Mouse (Mus musculus): ENCODE measurements at regions not wholly inside any gene's neighbourhood (a gene's known extent, or its start where the extent isn't known, plus 50 kb on each side); places are given as distances from the start of the nearest gene placed in this dataset.

DNA sequence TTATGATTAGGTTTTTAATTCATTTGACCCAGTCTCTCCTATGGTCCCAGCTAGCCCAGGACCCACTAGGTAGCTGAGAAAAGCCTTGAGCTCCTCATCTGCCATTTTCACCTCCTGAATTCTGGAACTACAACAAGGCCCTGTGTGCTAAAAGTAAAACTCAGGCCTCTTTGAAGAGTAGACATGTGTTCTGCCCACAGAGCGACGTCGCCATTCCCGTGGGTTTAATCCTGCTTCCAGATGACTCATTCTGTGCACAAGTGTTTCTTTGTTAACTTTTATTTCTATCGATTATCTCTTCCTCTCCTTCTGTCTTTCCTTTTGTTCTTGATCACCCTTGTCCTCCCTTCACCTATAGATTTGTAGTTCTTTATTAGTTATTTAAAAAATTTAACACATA is 1046.7 kb upstream of the Apob start:
- H3K27me3 ChIP-seq, result no peaks in the 10 kb centered on the region
- no peak overlapping the region for H3K4me3 ChIP-seq (replicated peaks)
- H3K9ac ChIP-seq, result no peak overlapping the region
- no peak for ATAC-seq (ENCODE audit: low FRiP score)
- H3K4me2 ChIP-seq, result no peak overlapping the region
- no peak overlapping the region for H3K27ac ChIP-seq
- no peaks in the 10 kb centered on the region for H3K4me1 ChIP-seq
- H3K9me3 ChIP-seq, result no peaks in the 10 kb centered on the region
- 64% methylated on average over 5 of the region's 5 CpGs for WGBS
- H3K36me3 ChIP-seq (replicated peaks), result no peaks in the 10 kb centered on the region

GRCm38 (mm10) chr12:6956638-6957037 is 1020.8 kb upstream of the Apob start:
- H3K27ac ChIP-seq, result no peak overlapping the region
- H3K9me3 ChIP-seq, result no peaks in the 10 kb centered on the region
- WGBS, result 75% methylated on average over 3 of the region's 3 CpGs
- no peaks in the 10 kb centered on the region for H3K36me3 ChIP-seq (replicated peaks)
- H3K4me3 ChIP-seq (replicated peaks), result no peak overlapping the region
- H3K9ac ChIP-seq, result no peak overlapping the region
- H3K27me3 ChIP-seq, result no peaks in the 10 kb centered on the region
- H3K4me1 ChIP-seq, result no peaks in the 10 kb centered on the region
- no peak overlapping the region for H3K4me2 ChIP-seq
- no peak for ATAC-seq (ENCODE audit: low FRiP score)

GRCm38 (mm10) chr12:6984664-6985063 is 992.8 kb upstream of the Apob start:
- no peak for ATAC-seq (ENCODE audit: low FRiP score)
- Histone ChIP-seq H3K4me1 (no peaks in the 10 kb centered on the region), H3K9ac (no peak overlapping the region)

GRCm38 (mm10) chr12:7028447-7028846 is 949.0 kb upstream of the Apob start:
- Histone ChIP-seq H3K4me1 (peaks cover 8% of the 10 kb centered on the region; the same call in 1 of the 2 replicates), H3K9me3 (no peaks in the 10 kb centered on the region), H3K27me3 (no peaks in the 10 kb centered on the region), H3K4me3 (replicated peaks) (no peak overlapping the region), H3K36me3 (replicated peaks) (no peaks in the 10 kb centered on the region), H3K9ac (no peak overlapping the region), H3K27ac (no peak overlapping the region), H3K4me2 (no peak overlapping the region)
- no peak for ATAC-seq (ENCODE audit: low FRiP score)
- WGBS, result 82% methylated on average over 4 of the region's 4 CpGs

More at GRCm38 (mm10) chr12:6984664-6985063, 992.8 kb upstream of the Apob start:
- Histone ChIP-seq H3K27ac (no peak overlapping the region), H3K4me2 (no peak overlapping the region), H3K4me3 (replicated peaks) (no peak overlapping the region), H3K9me3 (no peaks in the 10 kb centered on the region), H3K27me3 (no peaks in the 10 kb centered on the region), H3K36me3 (replicated peaks) (no peaks in the 10 kb centered on the region)
- 85% methylated on average over 4 of the region's 4 CpGs for WGBS

DNA sequence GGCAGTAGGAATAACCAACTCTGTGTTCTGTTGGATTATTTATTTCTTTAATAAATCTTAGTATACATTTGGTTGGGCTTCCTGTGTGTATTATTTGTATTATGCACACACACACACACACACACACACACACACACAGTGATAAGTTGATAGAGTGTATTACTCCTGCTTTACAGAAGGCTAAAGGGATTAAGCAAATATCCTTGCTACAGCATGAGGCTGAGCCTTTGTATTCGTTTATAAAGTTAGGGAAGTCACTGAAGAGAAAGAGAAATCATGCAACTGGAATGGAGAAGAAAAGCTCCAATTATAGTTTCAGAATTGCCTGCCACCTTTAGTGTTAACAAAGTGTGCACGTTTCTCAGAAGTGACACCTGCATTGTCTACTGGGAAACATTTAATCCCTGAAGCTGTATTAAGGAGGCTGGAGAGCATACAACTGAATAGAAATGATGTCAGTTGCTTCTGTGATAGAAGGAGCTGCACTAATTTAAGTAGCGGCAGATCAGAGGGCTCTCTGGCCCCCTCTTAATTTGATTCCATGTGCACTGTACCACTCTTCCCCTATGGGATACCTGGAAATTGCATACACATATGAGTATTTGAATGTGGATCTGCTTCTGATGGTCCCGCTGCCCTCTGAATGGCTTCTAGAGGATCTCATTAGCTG is 947.9 kb upstream of the Apob start:
- Histone ChIP-seq H3K4me3 (replicated peaks) (no peak overlapping the region), H3K9ac (no peak overlapping the region), H3K27me3 (no peaks in the 10 kb centered on the region), H3K4me2 (no peak overlapping the region), H3K4me1 (peaks cover 8% of the 10 kb centered on the region; the same call in 1 of the 2 replicates), H3K36me3 (replicated peaks) (no peaks in the 10 kb centered on the region), H3K9me3 (no peaks in the 10 kb centered on the region), H3K27ac (no peak overlapping the region)
- 16% methylated on average over 4 of the region's 4 CpGs for WGBS
- ATAC-seq (ENCODE audit: low FRiP score), result peak; percentile 61; the same call in 1 of the 2 replicates

- H3K4me2 ChIP-seq, result no peak overlapping the region
- H3K27me3 ChIP-seq, result no peaks in the 10 kb centered on the region
- no peaks in the 10 kb centered on the region for H3K36me3 ChIP-seq (replicated peaks)
- H3K4me1 ChIP-seq, result no peaks in the 10 kb centered on the region
- no peak overlapping the region for H3K27ac ChIP-seq
- ATAC-seq (ENCODE audit: low FRiP score), result no peak
- H3K9ac ChIP-seq, result no peak overlapping the region
- 91% methylated on average over 3 of the region's 3 CpGs for WGBS
- no peaks in the 10 kb centered on the region for H3K9me3 ChIP-seq
- no peak overlapping the region for H3K4me3 ChIP-seq (replicated peaks)
Observed at GRCm38 (mm10) chr12:7050791-7051190, 926.7 kb upstream of the Apob start.

DNA sequence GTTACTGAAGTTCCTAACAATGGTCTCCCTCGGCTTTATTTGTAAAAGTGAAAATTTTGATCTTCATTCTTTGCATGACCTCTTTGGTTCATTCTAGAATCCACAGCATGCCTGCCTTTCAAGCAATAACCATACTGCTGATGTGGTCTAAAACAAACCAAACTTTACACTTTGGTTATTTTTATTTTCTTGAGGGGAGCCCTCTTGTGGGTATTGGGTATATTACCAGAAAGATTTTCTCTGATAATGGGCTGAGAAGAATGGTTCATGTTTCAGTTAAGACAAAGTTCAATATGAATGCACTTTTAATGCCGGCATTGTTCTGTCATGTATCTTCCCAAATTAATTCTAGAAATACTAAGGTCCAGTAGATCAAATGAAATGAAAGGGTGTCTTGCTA is 922.9 kb upstream of the Apob start:
- no peak for ATAC-seq (ENCODE audit: low FRiP score)
- no peak overlapping the region for H3K27ac ChIP-seq
- no peaks in the 10 kb centered on the region for H3K36me3 ChIP-seq (replicated peaks)
- no peaks in the 10 kb centered on the region for H3K4me1 ChIP-seq
- H3K9me3 ChIP-seq, result no peaks in the 10 kb centered on the region
- H3K27me3 ChIP-seq, result no peaks in the 10 kb centered on the region
- WGBS, result 84% methylated on average over 2 of the region's 2 CpGs
- H3K4me2 ChIP-seq, result no peak overlapping the region
- no peak overlapping the region for H3K9ac ChIP-seq
- H3K4me3 ChIP-seq (replicated peaks), result no peak overlapping the region

DNA sequence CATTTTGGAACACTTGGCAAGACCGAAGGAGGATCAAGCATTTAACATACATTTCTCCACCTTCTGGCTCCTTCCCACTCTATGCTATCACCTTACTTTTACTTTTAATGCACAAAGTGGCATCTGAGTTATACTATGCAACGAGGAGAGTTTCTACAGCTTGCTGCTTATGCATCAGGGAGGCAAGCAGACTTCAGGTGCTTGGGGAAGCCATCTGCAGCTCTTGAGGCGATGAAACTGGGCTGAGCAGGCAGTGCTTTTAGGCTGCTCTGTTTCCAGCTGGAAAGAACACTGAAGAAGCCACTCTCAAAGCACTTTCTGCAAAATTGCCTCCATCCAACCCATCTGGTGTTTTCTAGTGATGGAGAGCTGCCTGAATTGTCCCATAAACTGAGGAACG is 882.9 kb upstream of the Apob start:
- WGBS, result 84% methylated on average over 4 of the region's 4 CpGs
- Histone ChIP-seq H3K36me3 (replicated peaks) (no peaks in the 10 kb centered on the region), H3K9ac (no peak overlapping the region), H3K9me3 (no peaks in the 10 kb centered on the region), H3K4me3 (replicated peaks) (no peak overlapping the region), H3K27ac (no peak overlapping the region), H3K27me3 (no peaks in the 10 kb centered on the region), H3K4me1 (no peaks in the 10 kb centered on the region), H3K4me2 (no peak overlapping the region)
- no peak for ATAC-seq (ENCODE audit: low FRiP score)

DNA sequence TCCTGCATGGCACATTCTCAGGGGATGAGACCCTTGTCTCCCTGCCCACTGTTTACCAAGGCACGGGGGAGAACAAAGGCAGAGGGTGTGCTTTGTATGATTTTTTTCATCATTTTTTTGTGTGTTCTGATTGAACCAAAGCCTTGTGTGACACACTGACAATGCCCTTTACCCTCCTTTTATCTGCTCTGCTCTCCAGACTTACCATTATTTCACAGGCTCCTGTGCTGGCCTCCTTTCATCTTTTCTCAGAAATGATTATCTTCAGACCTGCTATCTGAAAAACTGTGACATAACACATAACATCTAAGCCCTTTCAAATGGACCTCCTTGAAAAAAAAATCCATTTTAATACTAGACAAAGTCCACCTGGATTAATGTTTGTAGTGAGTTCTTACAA is 882.0 kb upstream of the Apob start:
- Histone ChIP-seq H3K9me3 (no peaks in the 10 kb centered on the region), H3K4me1 (no peaks in the 10 kb centered on the region), H3K27me3 (no peaks in the 10 kb centered on the region), H3K4me3 (replicated peaks) (no peak overlapping the region), H3K36me3 (replicated peaks) (no peaks in the 10 kb centered on the region), H3K4me2 (no peak overlapping the region), H3K9ac (no peak overlapping the region), H3K27ac (no peak overlapping the region)
- WGBS, result 10% methylated on average over 1 of the region's 1 CpGs
- ATAC-seq (ENCODE audit: low FRiP score), result no peak

DNA sequence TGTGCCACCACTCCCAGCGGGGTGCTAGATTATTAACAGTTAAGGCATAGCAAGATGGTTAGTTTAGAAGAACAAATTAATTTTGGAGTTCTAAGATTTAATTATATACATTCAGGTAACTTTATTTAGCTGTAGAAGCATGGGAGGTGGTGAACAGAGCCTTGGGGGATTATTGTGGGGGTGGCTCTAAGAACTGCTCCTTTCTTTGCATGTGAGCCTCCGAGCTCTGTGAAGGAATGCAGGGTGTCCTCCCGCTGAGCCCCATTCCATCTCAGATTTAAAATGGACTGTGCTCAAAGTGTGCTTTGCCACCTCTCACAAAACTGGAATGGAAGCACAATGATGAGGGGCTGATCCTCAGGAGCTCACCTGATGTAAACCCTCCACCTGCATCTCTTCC is 881.2 kb upstream of the Apob start:
- no peak overlapping the region for H3K4me3 ChIP-seq (replicated peaks)
- no peaks in the 10 kb centered on the region for H3K36me3 ChIP-seq (replicated peaks)
- ATAC-seq (ENCODE audit: low FRiP score), result no peak
- 67% methylated on average over 3 of the region's 3 CpGs for WGBS
- H3K27ac ChIP-seq, result no peak overlapping the region
- H3K9me3 ChIP-seq, result no peaks in the 10 kb centered on the region
- no peak overlapping the region for H3K4me2 ChIP-seq
- no peaks in the 10 kb centered on the region for H3K4me1 ChIP-seq
- H3K9ac ChIP-seq, result no peak overlapping the region
- no peaks in the 10 kb centered on the region for H3K27me3 ChIP-seq

GRCm38 (mm10) chr12:7139044-7139443 is 838.4 kb upstream of the Apob start:
- WGBS, result 93% methylated on average over 3 of the region's 3 CpGs
- no peaks in the 10 kb centered on the region for H3K36me3 ChIP-seq (replicated peaks)
- no peak for ATAC-seq (ENCODE audit: low FRiP score)
- no peaks in the 10 kb centered on the region for H3K27me3 ChIP-seq
- no peaks in the 10 kb centered on the region for H3K4me1 ChIP-seq
- H3K27ac ChIP-seq, result no peak overlapping the region
- no peak overlapping the region for H3K4me3 ChIP-seq (replicated peaks)
- H3K9me3 ChIP-seq, result no peaks in the 10 kb centered on the region
- no peak overlapping the region for H3K9ac ChIP-seq
- no peak overlapping the region for H3K4me2 ChIP-seq
